Mouse (Mus musculus) adipocyte (in vitro differentiated cells): ENCODE data around the gene Dck.
"Not testable (repeated sequence)": the region's sequence is repeated elsewhere in the genome, so short reads cannot be mapped to it uniquely, and the experiment has no call there.

ENCODE experiments used
- DNase-seq: peaks from one replicate; pipeline ENCODE4 v3.0.0-alpha.2; 2016; ENCODE audit warnings: low spot score

The Dck gene

GRCm38 (mm10) chr5:88764987-88765481, at the start of gene Dck:
Dck (plus strand) TSS chr5:88764996.
- DNase-seq: no peak

DNA sequence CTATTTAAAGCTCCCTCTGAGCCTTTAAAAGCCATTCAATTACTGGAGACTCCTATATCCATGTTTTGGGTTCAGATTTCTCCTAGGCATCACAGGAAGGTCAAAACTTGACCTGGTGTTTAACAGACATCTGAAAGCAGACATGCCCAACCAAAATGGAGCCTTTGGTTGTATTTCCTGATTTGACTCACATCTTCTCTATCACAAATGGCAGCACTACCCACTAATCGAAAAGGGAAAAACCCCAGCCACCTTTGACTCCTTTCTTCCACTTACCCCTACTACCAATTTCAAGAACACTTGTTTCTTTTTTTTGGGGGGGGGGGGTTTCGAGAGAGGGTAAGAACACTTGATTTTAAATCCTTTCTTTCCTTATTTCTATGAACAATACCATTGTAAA, 47.8 kb upstream of the Dck start:
- DNase-seq: no peak

DNA sequence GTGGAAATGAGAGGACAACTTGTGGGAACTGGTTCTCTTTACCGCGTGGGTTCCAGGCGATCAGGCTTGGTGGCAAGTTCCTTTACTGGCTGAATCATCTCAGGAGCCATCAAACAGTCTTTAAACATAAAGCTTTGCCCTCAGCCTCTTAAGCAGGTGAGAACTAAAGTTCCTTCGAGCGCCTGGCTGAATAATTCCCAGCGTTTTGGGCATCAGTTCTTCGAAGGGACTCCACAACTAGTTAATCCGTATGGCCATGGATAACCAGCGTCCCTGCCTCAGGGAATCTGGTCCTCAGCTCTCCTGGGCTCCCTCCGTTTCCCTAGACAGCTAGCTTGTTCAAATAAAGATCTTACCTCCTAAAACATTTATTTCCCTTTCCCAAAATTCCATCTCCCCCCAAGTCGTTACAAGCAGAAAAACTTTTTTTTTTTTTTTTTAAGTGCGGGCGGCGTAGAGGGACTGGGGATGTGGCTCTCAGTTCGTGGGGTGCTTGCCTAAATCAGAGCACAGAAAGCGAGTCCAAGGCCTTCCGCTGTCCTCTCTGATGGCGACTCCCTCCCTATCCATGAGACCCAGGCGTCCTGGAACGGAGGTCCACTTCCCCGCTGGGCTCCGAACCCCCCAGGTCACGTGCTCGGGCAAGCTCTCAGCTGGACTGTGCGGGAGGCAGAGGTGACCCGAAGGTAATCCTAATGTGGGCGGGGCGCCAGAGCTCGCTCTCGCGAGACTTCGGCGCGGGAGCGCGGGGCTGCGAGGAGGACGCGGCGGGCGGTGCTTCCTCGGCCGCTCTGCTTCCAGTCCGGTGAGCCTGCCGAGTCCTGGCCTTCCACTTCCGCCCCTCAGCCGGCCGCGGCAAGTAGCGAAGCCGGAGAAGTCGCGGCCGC, 44.4 kb upstream of the Dck start, which contains the start of gene Mob1b:
Gene Mob1b (plus strand): TSS at position 740 of the 887 bp plus-strand sequence.
- DNase-seq: peak; percentile 98

DNA sequence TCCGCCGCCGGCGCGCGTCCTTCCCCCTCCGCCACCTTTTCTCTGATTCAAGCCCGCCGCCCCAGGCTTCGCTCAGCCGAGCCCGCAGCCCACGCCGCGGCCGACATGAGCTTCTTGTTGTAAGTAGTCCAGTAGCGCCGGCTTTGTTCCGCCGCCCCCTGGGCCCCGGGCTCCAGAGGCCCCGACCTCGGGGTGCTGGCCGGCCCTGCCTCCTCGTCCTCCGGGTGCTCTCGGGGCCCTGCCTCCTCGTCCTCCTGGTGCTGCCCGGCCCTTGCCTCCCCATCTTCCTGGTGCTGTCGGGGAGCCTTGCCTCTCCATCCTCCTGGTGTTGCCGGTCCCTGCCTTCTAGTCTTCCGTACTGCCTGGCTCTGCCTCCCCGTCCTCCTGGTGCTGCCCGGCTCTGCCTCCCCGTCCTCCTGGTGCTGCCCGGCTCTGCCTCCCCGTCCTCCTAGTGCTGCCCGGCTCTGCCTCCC, 43.8 kb upstream of the Dck start:
- DNase-seq: no peak

DNA sequence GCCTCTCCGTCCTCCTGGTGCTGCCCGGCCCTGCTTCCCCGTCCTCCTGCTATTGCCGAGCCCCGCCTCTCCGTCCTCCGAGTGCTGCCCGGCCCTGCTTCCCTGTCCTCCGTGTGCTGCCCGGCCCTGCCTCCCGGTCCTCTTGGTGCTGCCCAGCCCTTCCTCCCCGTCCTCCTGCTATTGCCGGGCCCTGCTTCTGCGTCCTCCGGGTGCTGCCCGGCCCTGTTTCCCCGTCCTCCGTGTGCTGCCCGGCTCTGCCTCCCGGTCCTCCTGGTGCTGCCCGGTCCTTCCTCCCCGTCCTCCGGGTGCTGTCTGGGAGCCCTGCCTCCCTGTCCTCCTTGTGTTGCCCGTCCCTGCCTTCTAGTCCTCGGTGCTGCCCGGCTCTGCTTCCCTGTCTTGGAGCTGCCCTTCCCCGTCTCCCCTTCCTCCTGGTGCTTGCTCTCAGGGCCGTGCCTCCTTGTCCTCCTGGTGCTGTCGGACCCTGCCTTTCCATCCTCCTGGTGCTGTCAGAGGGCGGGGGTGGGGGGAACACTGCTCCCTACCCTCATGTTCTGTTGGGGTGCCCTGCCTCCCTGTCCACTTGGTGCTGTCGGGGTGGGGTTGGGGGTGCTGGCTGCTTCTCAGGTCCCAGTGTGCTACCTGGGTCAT, 43.1 kb upstream of the Dck start:
- peak; percentile 54 for DNase-seq

- DNase-seq: no peak
Measured at GRCm38 (mm10) chr5:88722213-88722600, 42.6 kb upstream of the Dck start.

DNA sequence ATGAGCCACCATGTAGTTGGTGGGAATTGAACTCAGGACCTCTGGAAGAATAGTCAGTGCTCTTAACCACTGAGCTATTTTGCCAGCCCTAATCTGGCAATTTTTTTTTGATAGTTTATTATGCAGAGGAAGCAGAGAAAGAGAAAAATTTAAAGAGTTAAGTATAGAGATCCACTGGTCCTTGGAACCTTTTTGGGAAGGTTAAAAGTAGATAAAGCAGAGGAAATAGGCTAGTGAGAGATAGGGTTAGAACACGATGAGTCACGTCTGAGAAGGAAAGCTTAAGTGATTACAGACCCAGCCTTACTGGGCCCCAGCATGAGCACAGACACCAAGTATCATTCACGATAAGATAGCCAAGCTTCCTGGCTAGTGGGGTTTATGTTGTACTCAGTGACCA, 40.8 kb upstream of the Dck start:
- no peak for DNase-seq

- DNase-seq: peak; percentile 29
Measured at GRCm38 (mm10) chr5:88727593-88728144, 37.1 kb upstream of the Dck start.

- no peak for DNase-seq
Measured at GRCm38 (mm10) chr5:88734786-88735185, 30.0 kb upstream of the Dck start.

DNA sequence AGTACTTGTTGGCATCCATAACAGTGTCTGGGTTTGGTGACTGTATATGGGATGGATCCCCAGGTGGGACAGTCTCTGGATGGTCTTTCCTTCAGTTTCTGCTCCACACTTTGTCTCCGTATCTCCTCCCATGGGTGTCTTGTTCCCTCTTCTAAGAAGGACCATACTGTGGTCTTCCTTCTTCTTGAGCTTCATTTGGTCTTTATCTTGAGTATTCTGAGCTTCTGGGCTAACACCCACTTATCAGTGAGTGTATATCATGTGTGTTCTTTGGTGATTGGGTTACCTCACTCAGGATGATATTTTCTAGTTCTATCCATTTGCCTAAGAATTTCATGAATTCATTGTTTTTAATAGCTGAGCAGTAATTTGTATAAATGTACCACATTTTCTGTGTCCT, 23.7 kb upstream of the Dck start:
- DNase-seq: not testable (repeated sequence)

DNA sequence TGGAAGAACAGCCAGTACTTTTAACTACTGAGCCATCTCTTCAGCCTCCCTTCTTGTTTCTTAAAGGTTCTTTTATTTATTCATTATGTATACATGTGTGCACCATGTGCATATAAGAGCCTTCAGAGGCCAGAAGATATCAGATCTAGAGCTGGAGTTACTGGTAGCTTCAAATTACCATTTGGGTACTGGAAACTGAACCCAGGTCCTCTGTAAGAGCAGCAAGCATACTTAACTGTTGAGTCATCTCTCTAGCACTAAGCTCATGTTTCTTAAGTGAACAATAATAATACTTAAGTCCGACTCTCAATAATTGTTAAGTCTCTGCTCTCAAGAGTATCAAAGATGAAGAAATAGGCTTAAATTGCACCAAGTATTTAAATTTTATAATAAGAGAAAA, 17.0 kb upstream of the Dck start:
- no peak for DNase-seq

DNA sequence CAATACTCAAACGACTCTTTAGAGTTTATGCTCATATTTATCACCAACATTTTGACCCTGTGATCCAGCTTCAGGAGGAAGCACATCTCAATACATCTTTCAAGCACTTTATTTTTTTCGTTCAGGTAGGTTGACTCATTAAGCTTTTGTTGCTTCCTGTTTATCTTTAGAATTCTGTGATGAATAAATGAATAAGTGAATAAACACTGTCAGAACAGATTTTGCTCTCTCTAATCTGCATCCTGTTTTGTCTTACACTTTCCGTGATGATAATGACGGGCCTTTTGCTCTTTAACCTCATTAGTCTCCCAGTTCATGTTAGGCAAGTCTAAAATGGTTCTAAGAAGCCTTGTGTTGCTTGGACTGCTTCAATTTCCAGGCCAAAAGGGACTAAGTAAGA, 11.6 kb upstream of the Dck start:
- DNase-seq: no peak

DNA sequence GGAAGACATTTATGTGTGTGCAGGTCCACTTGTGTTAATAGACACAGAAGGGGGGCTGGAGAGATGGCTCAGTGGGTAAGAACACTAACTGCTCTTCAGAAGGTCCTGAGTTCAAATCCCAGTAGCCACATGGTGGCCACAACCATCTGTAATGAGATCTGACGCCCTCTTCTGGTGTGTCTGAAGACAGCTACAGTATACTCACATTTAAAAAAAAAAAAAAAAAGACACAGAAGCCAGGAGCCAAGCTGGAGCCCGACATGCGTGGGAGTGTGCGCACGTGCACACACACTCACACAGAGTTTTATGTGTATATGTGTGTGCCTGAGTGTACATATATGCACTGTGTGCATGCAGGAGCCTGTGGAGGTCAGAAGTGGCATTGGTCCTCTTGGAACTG, 2.2 kb upstream of the Dck start:
- DNase-seq: no peak

DNA sequence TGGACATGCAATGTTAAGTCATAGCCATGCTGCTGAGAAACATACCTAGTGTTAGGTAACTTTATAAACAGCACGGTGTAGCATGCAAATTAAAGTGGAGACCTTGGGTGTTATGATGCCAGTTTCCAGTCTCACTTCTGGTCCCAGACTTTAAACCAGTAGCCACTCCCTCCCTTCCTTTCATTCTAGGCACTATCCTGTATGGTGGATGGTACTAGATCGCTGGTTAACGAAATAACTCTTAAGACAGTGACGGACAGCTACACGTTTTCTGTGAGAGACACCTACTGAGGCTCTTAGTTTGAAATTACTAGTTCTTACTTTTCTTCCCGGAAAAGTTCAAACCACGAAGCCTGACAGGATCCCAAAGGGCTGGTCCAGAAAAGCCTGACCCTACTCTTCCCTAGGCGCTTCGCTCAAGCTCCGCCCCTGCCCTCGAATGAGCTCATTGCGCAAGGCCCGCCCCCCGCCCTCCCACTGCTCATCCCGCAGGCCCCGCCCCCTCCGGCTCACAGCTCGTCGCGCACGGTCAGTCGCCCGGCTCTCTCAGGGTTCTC, 288 bp upstream of the Dck start:
- peak; percentile 99 for DNase-seq

- DNase-seq: peak; percentile 26
Measured at GRCm38 (mm10) chr5:88765587-88765986, 791 bp downstream of the Dck start.

- DNase-seq: no peak
Measured at GRCm38 (mm10) chr5:88766121-88766520, 1.3 kb downstream of the Dck start.

GRCm38 (mm10) chr5:88766863-88767262, 2.1 kb downstream of the Dck start:
- DNase-seq: no peak

DNA sequence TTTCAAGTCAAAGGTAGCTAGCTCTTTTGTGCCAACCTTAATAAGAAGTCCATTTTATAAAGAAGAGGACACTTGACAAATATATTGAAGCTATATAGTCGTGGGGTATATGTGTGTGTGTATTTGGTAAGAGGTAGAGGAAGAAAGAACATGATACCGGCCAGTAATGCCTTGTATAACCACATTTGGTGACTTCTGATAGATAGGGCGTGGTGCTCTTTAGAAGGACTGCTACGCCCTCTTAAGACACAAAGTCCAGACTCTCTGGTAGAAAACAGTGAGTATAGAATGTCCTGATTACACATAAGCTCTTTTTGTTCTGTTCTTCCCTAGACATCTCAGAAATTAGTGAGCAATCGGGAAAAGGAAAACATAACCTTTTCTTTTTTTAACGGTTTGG, 3.4 kb downstream of the Dck start:
- no peak for DNase-seq

GRCm38 (mm10) chr5:88782072-88782765, 17.4 kb downstream of the Dck start:
- no peak for DNase-seq

DNA sequence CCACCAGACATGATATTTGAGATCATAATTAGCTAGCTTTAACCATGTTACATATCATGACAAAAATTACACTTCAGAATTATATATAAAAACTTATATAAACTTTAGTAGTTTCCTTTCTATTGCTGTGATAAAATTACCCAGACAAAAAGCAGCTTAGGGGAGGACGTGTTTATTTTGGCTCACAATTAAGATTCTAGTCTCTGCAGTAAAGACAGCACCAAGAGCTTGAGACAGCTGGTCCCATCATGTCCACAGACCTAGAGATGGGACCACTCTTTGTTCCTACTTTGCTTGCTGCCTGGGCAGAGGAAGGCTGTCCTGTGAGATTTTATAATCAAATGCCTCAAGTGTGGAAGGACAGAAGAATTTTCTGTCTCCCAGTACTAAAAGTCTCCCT, 20.3 kb downstream of the Dck start:
- DNase-seq: no peak

DNA sequence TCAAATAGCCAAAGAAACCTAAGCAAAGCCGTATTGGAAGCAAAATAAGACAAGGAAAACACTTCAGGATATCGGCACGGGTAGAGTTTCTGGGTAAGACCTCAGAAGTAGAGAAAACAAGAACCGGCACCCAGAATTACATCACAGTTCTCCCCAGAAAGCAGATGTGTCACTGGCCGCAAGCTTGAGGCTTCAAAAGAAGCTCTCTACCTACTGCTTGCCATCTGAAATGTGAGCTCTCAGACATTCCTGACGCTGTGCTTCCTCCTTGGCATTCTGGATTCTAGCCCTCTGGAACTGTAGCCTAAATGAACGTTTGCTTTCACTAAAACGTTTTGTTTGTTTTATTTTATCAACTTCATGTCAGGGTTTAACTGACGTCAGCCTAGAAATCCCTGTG, 25.9 kb downstream of the Dck start:
- DNase-seq: no peak
